Mouse (Mus musculus) heart, adult 10 weeks (tissue): Measurements from ENCODE around the gene Tomm70a. TPM values are rescaled to one million over a fixed set of nuclear protein-coding genes. Genes with fewer than 3 reads are reported as not detected.

Source experiments
- polyA plus RNA-seq: library from polyadenylated mRNA; stranded (reverse); fragments of 350-450 nt; fragmentation: Illumina TruSeq; extraction: RNeasy Lipid Tissue Mini Kit (QIAGEN cat#74804); gene quantifications from one replicate; pipeline ENCODE4 v1.2.3, GENCODE M21; 2014; ENCODE audit warnings: low read depth, low replicate concordance

Gene Tomm70a
- polyA plus RNA-seq: 36.7 TPM

GRCm38 (mm10) chr16:57120913-57121815 lies at the start of gene Tomm70a:
Tomm70a (plus strand) TSS chr16:57121703.

DNA sequence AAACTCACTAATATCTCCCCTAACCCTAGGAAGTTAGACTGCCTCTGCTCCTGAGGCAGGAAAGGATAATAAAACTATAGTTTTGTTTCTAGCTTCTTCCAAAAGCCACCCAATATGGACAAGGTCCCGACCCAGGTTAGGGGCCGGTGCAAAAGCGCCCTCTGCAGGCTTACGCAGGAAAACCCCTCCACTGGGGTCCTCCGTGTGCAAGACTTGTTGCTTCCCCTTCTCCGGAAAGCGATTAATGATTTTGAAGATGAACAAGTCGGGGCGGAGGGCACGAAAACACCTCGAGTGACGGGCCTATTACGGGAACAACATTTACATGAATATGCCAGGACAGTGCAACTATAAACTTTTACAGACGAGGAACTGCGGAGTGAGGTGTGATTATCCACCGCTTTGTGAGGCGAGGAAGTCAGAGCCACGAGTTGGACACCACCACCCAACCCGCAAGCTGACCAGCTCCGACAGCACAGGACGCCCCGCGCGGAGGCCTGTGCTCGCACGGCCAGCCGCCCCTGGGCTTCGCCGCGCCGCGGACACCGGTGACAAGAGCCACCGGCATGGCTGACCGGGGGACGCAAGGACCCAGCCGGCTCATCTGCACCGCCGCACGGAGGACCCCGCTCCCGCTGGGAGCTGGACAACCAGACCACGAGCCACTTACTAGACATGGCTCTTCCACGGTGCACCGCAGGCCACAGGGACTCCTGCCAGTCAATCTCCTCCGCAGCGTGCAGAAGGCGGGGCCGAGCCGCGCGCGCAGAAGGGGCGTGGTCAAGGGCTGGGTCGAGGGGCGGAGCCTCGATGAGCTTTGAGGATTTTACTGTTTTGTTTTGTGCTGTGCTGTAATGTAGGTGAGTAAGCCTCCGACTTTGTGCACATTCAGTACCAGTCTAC lies 45.4 kb downstream of the Tomm70a start, which contains the start of gene Nit2:
Nit2 (minus strand) TSS at position 731 of the 903 bp plus-strand sequence.

Other genes with a start within 250 kb of the Tomm70a start
- gene Tmem45a, start 235.5 kb upstream of the Tomm70a start, polyA plus RNA-seq: 6.0 TPM
- not detected for gene Lnp1, start 193.6 kb upstream of the Tomm70a start, polyA plus RNA-seq
- gene Tmem45a2, start 50.3 kb upstream of the Tomm70a start, polyA plus RNA-seq: not detected
- 45.7 TPM for gene Nit2, start 45.6 kb downstream of the Tomm70a start, polyA plus RNA-seq
- 20.6 TPM for gene Tbc1d23, start 109.8 kb downstream of the Tomm70a start, polyA plus RNA-seq
- not detected for gene Tmem30c, start 171.2 kb downstream of the Tomm70a start, polyA plus RNA-seq
- 30.2 TPM for gene Filip1l, start 231.4 kb downstream of the Tomm70a start, polyA plus RNA-seq